Mouse (Mus musculus) limb, embryonic 14.5 days (tissue): Measurements from ENCODE around the gene Pik3c2b. TPM values are rescaled to one million over a fixed set of nuclear protein-coding genes. Genes with fewer than 3 reads are reported as not detected.

ENCODE experiments used
- ATAC-seq: fragments of 200-750 bp; cut with Nextera tagmentation; 2 replicates; pipeline ENCODE4 v1.8.0; 2017; ENCODE audit warnings: low read depth, moderate number of reproducible peaks, moderate TSS enrichment; ENCODE audit not compliant: low FRiP score
- DNase-seq: peaks from one replicate; pipeline ENCODE4 v3.0.0-alpha.2; 2015; ENCODE audit warnings: low spot score
- H3K27ac ChIP-seq: fragments of 300-500 bp; sonication (generic); replicated peaks from 2 replicates; pipeline ENCODE4 v1.5.1; 2014; ENCODE audit warnings: low read depth, mild to moderate bottlenecking, low read length, moderate library complexity, mixed read lengths
- H3K27me3 ChIP-seq: fragments of 300-500 bp; sonication (generic); 2 replicates; pipeline ENCODE4 v1.6.1; 2014; ENCODE audit warnings: low read length, mixed read lengths; ENCODE audit not compliant: control insufficient read depth, insufficient read depth
- H3K36me3 ChIP-seq: fragments of 300-500 bp; sonication (generic); 2 replicates; pipeline ENCODE4 v1.6.1; 2014; ENCODE audit warnings: mild to moderate bottlenecking, low read length, moderate library complexity, mixed read lengths; ENCODE audit not compliant: control insufficient read depth, insufficient read depth
- H3K4me1 ChIP-seq: fragments of 300-500 bp; sonication (generic); 2 replicates; pipeline ENCODE4 v1.6.1; 2014; ENCODE audit warnings: antibody characterized with exemption, low read length, mixed read lengths; ENCODE audit not compliant: control insufficient read depth, insufficient read depth
- H3K4me2 ChIP-seq: fragments of 300-500 bp; sonication (generic); replicated peaks from 2 replicates; pipeline ENCODE4 v1.6.1; 2014; ENCODE audit warnings: low read depth, mild to moderate bottlenecking, low read length, moderate library complexity; ENCODE audit not compliant: severe bottlenecking
- H3K4me3 ChIP-seq: fragments of 300-500 bp; sonication (generic); replicated peaks from 2 replicates; pipeline ENCODE4 v1.5.1; 2014; ENCODE audit warnings: low read length
- H3K9ac ChIP-seq: fragments of 300-500 bp; sonication (generic); 2 replicates; pipeline ENCODE4 v1.6.1; 2014; ENCODE audit warnings: mild to moderate bottlenecking, low read depth, low read length, moderate library complexity; ENCODE audit not compliant: severe bottlenecking
- H3K9me3 ChIP-seq: fragments of 300-500 bp; sonication (generic); 2 replicates; pipeline ENCODE4 v1.6.1; 2016; ENCODE audit warnings: low read length; ENCODE audit not compliant: control insufficient read depth
- POLR2A ChIP-seq: fragments of 200-500 bp; IDR thresholded peaks from 2 replicates; pipeline ENCODE4 v1.8.0; 2012; ENCODE audit warnings: inconsistent platforms, mild to moderate bottlenecking, moderate library complexity, borderline replicate concordance; ENCODE audit not compliant: insufficient read depth, insufficient read length; ENCODE audit errors: extremely low read depth
- WGBS: fragments of 180-500 bp; shearing (Covaris S2); extraction: QIAGEN DNeasy Blood & Tissue Kit; methylation state at CpG from one replicate; pipeline ENCODE4 v1.1.7; 2014; 5-methylcytosine and 5-hydroxymethylcytosine counted together
- polyA plus RNA-seq, 2 experiments: library from polyadenylated mRNA; depleted of rRNA in 1 of 2; stranded (reverse) in 1 of 2; unstranded in 1 of 2; fragments of >200 nt; fragmentation: Nextera tagmentation in 1 of 2; extraction: Ambion mirVana in 1 of 2; gene quantifications; 2 replicates each; pipeline versions ENCODE4 v1.2.1 to v1.2.3; 2012 to 2014

The Pik3c2b gene
- polyA plus RNA-seq, 2 experiments: 8.1 to 10.7 TPM

GRCm38 (mm10) chr1:133027126-133027525 is 18.3 kb upstream of the Pik3c2b start:
- WGBS: 94% methylated on average over 2 of the region's 2 CpGs
- no peaks in the 10 kb centered on the region for H3K27me3 ChIP-seq
- TF ChIP-seq POLR2A: no peak

GRCm38 (mm10) chr1:133027980-133028379 is 17.5 kb upstream of the Pik3c2b start:
- H3K36me3 ChIP-seq: no peaks in the 10 kb centered on the region
- peaks cover 7% of the 10 kb centered on the region for H3K4me1 ChIP-seq
- no peaks in the 10 kb centered on the region for H3K27me3 ChIP-seq
- H3K9ac ChIP-seq: no peak overlapping the region
- no peak for TF ChIP-seq POLR2A
- no peak for DNase-seq
- H3K9me3 ChIP-seq: no peaks in the 10 kb centered on the region
- 39% methylated on average over 7 of the region's 7 CpGs for WGBS
- ATAC-seq: no peak
- H3K4me2 ChIP-seq: no peak overlapping the region
- H3K4me3 ChIP-seq: no peak overlapping the region
- H3K27ac ChIP-seq: no peak overlapping the region

More at GRCm38 (mm10) chr1:133027126-133027525, 18.3 kb upstream of the Pik3c2b start:
- DNase-seq: no peak
- Histone ChIP-seq H3K9me3 (no peaks in the 10 kb centered on the region), H3K36me3 (no peaks in the 10 kb centered on the region), H3K4me2 (no peak overlapping the region), H3K27ac (no peak overlapping the region), H3K4me3 (no peak overlapping the region), H3K9ac (no peak overlapping the region), H3K4me1 (peaks cover 6% of the 10 kb centered on the region)
- ATAC-seq: no peak

GRCm38 (mm10) chr1:133029744-133030143 is 15.7 kb upstream of the Pik3c2b start:
- Histone ChIP-seq H3K4me2 (no peak overlapping the region), H3K36me3 (no peaks in the 10 kb centered on the region), H3K27me3 (no peaks in the 10 kb centered on the region), H3K4me3 (no peak overlapping the region), H3K27ac (no peak overlapping the region), H3K9ac (no peak overlapping the region), H3K4me1 (0 out of 2 replicates have a peak, but pooled peaks cover 3% of the 10 kb centered on the region), H3K9me3 (no peaks in the 10 kb centered on the region)
- ATAC-seq: no peak
- DNase-seq: no peak
- WGBS: 78% methylated on average over 3 of the region's 3 CpGs
- no peak for TF ChIP-seq POLR2A

- no peak within 1 kb of the TSS for H3K4me3 ChIP-seq
- 0 out of 2 replicates have a peak, but pooled peaks cover 3% of the 10 kb centered on the region for H3K4me1 ChIP-seq
- H3K27me3 ChIP-seq: no peaks in the 10 kb centered on the region
- no peak for DNase-seq
- no peak for ATAC-seq
- TF ChIP-seq POLR2A: no peak
- H3K36me3 ChIP-seq: no peaks in the 10 kb centered on the region
- H3K9ac ChIP-seq: no peak within 1 kb of the TSS
- WGBS: 93% methylated on average over 5 of the region's 5 CpGs
- H3K4me2 ChIP-seq: no peak within 1 kb of the TSS
- H3K9me3 ChIP-seq: no peaks in the 10 kb centered on the region
- H3K27ac ChIP-seq: no peak within 1 kb of the TSS
Measured at GRCm38 (mm10) chr1:133030461-133030860, 15.0 kb upstream of the Pik3c2b start, which contains the start of gene Mdm4. Gene Mdm4, minus strand, starts transcription at chr1:133030561.

GRCm38 (mm10) chr1:133032981-133033315 is 12.5 kb upstream of the Pik3c2b start:
- peak overlapping the region; percentile 42 for H3K4me3 ChIP-seq
- H3K27me3 ChIP-seq: no peaks in the 10 kb centered on the region
- peak overlapping the region; percentile 55 for H3K9ac ChIP-seq
- H3K4me1 ChIP-seq: 0 out of 2 replicates have a peak, but pooled peaks cover 3% of the 10 kb centered on the region
- H3K36me3 ChIP-seq: no peaks in the 10 kb centered on the region
- H3K9me3 ChIP-seq: no peaks in the 10 kb centered on the region
- ATAC-seq (no peak), DNase-seq (no peak)
- WGBS: 17% methylated on average over 5 of the region's 5 CpGs
- peak overlapping the region; percentile 35 for H3K4me2 ChIP-seq
- no peak for TF ChIP-seq POLR2A
- peak overlapping the region; percentile 34; the same call in 1 of the 2 replicates for H3K27ac ChIP-seq
